Mouse (Mus musculus): ENCODE measurements at regions not wholly inside any gene's neighbourhood (a gene's known extent, or its start where the extent isn't known, plus 50 kb on each side); places are given as distances from the start of the nearest gene placed in this dataset.

DNA sequence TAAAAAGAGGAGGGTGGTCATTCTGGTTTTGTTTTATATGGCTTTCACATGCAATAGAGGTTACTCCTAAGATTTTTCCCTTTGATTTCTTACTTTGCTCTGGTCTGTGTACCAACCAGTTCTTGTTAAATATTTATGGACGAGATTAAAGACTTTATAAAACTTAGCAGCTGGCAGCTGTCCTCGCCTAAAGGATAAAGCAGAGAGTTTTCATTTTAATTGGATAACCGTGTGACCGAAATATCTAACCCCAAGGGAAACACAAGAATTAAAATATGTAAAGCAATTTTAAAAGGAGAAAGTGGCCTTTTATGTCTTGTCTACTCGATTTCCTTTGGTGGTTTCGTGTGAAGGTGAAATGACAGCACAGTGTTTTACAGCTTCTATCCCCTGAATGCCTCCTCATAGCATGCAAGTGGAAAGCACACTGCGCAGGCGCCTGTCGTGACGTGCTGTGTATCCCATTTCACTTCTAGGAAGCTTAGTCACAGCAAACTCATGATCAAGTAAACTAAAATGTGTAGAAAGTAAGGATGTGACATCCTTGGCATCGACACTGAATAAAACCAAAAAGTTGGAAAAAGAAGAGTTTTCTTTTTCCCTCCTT lies 167.4 kb upstream of the Ddx18 start:
- TF ChIP-seq CTCF (IDR thresholded peaks at IDR 0.05; ENCODE audit: low read depth) = no peak
- no peaks in the 10 kb centered on the region for H3K27me3 ChIP-seq (ENCODE audit: insufficient read depth, low read length)
- ATAC-seq (peak; percentile 32), DNase-seq (no peak)
- H3K36me3 ChIP-seq (ENCODE audit: insufficient read depth) = no peaks in the 10 kb centered on the region
- H3K4me1 ChIP-seq (ENCODE audit: insufficient read depth) = 0 out of 2 replicates have a peak, but pooled peaks cover 5% of the 10 kb centered on the region
- 59% methylated on average over 11 of the region's 11 CpGs for WGBS
- H3K9me3 ChIP-seq (ENCODE audit: low read length) = no peaks in the 10 kb centered on the region
- no peak overlapping the region for H3K4me2 ChIP-seq (ENCODE audit: low read depth)
- no peak overlapping the region for H3K9ac ChIP-seq
- H3K4me3 ChIP-seq (ENCODE audit: low read depth, low read length) = no peak overlapping the region
- no peak overlapping the region; the same call in 1 of the 2 replicates for H3K27ac ChIP-seq (ENCODE audit: low read depth, low read length)

DNA sequence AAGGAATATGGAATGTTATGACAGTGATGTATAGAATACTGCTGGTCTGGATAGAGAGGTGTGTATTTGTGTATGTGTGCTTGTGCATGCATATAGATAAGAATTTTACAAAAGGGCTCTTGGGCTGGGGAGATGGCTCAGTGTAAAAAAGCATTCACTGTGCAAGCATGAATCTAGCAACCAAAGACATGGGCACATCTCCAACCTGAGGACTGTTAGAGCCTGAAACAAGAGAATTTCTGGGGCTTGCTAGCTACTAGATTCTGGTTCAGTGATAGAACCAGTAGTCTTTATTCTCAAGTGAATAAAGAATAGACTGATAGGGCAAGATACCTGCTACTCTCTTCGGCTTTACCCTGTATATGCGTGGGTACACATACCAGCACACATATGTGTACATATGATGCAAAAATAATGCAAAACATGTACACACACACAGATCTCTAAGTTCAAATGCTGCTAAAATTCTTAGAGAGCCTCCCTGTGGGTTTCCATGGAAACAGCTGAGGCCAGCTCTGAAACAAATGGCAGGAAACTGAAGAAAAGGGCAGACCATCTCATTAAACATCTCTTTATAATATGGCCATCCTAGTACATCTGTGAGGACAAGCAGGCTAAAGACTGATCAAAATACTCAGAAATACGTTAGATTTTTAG lies 166.8 kb upstream of the Ddx18 start:
- no peak for TF ChIP-seq CTCF (IDR thresholded peaks at IDR 0.05; ENCODE audit: low read depth)
- Histone ChIP-seq H3K4me1 (ENCODE audit: insufficient read depth) (0 out of 2 replicates have a peak, but pooled peaks cover 5% of the 10 kb centered on the region), H3K27me3 (ENCODE audit: insufficient read depth, low read length) (no peaks in the 10 kb centered on the region), H3K9ac (no peak overlapping the region), H3K36me3 (ENCODE audit: insufficient read depth) (no peaks in the 10 kb centered on the region), H3K27ac (ENCODE audit: low read depth, low read length) (no peak overlapping the region; the same call in 1 of the 2 replicates), H3K9me3 (ENCODE audit: low read length) (no peaks in the 10 kb centered on the region), H3K4me3 (ENCODE audit: low read depth, low read length) (no peak overlapping the region), H3K4me2 (ENCODE audit: low read depth) (no peak overlapping the region)
- ATAC-seq (peak; percentile 65), DNase-seq (peak; percentile 34)
- 66% methylated on average over 3 of the region's 3 CpGs for WGBS

DNA sequence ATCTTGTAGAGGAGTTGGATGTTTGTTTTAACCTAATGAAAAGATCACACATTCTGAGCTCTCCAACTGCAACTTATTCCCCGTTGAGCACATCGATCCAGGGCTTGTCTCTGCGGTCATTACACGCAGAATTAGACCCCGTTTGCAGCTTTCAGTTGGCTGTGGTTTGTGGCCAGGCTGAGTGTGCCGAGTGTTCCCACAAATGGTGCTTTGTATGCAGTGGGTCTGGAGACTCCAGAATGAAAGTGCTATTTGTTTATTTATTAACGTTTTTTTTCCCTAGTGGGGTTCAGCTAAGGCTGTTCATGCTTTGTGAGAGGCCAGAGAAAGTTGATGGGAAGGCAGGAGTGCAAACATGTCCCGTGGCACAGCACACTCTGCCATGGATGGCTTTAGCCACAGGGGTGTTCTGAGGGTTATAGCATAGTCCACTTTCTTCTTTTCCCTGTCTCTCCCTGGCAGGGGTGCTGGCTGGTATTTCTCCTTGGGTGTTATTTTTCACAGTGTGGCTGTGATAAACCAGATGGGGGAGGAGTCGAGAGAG lies 141.6 kb upstream of the Ddx18 start:
- Histone ChIP-seq H3K27ac (ENCODE audit: low read depth, low read length) (no peak overlapping the region), H3K9ac (no peak overlapping the region), H3K4me3 (ENCODE audit: low read depth, low read length) (no peak overlapping the region), H3K4me1 (ENCODE audit: insufficient read depth) (no peaks in the 10 kb centered on the region), H3K27me3 (ENCODE audit: insufficient read depth, low read length) (no peaks in the 10 kb centered on the region), H3K4me2 (ENCODE audit: low read depth) (no peak overlapping the region), H3K9me3 (ENCODE audit: low read length) (no peaks in the 10 kb centered on the region), H3K36me3 (ENCODE audit: insufficient read depth) (no peaks in the 10 kb centered on the region)
- WGBS = 73% methylated on average over 9 of the region's 9 CpGs
- DNase-seq = no peak
- no peak for TF ChIP-seq CTCF (IDR thresholded peaks at IDR 0.05; ENCODE audit: low read depth)
- ATAC-seq = no peak

DNA sequence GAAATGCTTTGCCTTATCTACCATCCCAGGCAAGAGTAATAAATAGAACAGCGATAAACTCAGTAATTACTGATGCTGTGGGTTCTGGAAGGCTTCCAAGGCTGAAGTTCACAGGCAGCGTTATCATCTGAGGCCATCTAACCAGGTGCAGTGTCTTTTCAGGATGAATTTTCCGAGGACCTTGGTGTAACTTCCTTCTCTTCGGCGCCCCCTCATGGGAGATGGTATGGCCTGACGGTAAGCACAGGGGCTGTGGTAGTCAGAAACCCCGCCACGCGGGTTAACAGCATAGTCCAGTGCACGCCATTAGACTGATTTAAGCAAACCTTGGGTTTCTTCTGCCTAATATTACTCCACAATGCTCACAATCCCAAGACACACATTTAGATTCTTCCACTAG lies 140.5 kb upstream of the Ddx18 start:
- no peak for DNase-seq

DNA sequence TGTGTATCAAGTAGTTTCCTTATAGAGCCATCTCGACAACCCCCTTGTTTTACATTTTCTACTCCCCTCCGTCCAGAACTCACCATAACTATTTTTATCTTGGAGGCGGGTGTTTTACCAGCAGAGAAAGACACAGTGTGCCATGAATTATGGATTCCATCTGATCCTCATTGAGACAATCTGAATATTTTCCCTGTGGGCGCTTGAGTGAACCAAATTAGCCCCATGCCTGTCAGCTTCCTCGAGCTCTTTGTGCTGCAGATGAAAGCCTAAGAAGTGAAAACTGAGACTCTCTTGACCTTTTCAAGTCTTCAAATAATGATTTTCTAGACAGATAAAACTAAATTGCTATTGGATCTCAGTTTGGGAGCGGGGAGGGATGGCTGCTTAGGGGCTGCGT lies 134.0 kb upstream of the Ddx18 start:
- H3K4me1 ChIP-seq (ENCODE audit: insufficient read depth) = no peaks in the 10 kb centered on the region
- H3K9ac ChIP-seq = no peak overlapping the region
- no peaks in the 10 kb centered on the region for H3K9me3 ChIP-seq (ENCODE audit: low read length)
- no peaks in the 10 kb centered on the region for H3K36me3 ChIP-seq (ENCODE audit: insufficient read depth)
- ATAC-seq (peak; percentile 45; the same call in 1 of the 2 replicates), DNase-seq (no peak)
- no peak overlapping the region for H3K4me2 ChIP-seq (ENCODE audit: low read depth)
- H3K27me3 ChIP-seq (ENCODE audit: insufficient read depth, low read length) = no peaks in the 10 kb centered on the region
- WGBS = 42% methylated on average over 7 of the region's 7 CpGs
- TF ChIP-seq CTCF (IDR thresholded peaks at IDR 0.05; ENCODE audit: low read depth) = no peak
- H3K27ac ChIP-seq (ENCODE audit: low read depth, low read length) = no peak overlapping the region
- no peak overlapping the region for H3K4me3 ChIP-seq (ENCODE audit: low read depth, low read length)

More for the DNA sequence above, 140.5 kb upstream of the Ddx18 start:
- H3K36me3 ChIP-seq (ENCODE audit: insufficient read depth) = no peaks in the 10 kb centered on the region
- no peak overlapping the region for H3K9ac ChIP-seq
- H3K4me2 ChIP-seq (ENCODE audit: low read depth) = no peak overlapping the region
- no peaks in the 10 kb centered on the region for H3K9me3 ChIP-seq (ENCODE audit: low read length)
- H3K27ac ChIP-seq (ENCODE audit: low read depth, low read length) = no peak overlapping the region
- WGBS = 72% methylated on average over 10 of the region's 10 CpGs
- H3K4me3 ChIP-seq (ENCODE audit: low read depth, low read length) = no peak overlapping the region
- no peaks in the 10 kb centered on the region for H3K4me1 ChIP-seq (ENCODE audit: insufficient read depth)
- no peak for TF ChIP-seq CTCF (IDR thresholded peaks at IDR 0.05; ENCODE audit: low read depth)
- ATAC-seq = no peak
- no peaks in the 10 kb centered on the region for H3K27me3 ChIP-seq (ENCODE audit: insufficient read depth, low read length)

DNA sequence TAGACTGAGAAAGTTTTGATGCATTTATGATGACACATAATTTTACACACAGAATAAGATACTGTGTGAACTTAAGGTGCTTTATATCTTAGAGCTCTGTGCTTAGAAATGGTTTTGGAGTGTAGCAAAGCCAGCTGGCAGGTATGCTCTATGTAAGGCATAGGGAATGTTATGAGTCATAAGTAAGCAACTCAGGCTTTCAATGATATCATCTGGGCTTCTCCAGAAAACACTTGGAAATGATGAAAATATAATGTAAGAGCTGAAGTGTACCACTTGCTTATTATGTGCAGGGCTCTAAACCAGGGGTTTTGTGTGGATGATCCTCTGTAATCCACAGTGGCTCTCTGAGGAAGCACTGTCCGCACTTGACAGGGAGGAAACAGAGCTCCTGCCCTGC lies 86.1 kb upstream of the Ddx18 start:
- Histone ChIP-seq H3K4me2 (ENCODE audit: low read depth) (no peak overlapping the region), H3K9me3 (ENCODE audit: low read length) (no peaks in the 10 kb centered on the region), H3K4me1 (ENCODE audit: insufficient read depth) (no peaks in the 10 kb centered on the region), H3K4me3 (ENCODE audit: low read depth, low read length) (no peak overlapping the region), H3K36me3 (ENCODE audit: insufficient read depth) (no peaks in the 10 kb centered on the region), H3K9ac (no peak overlapping the region), H3K27me3 (ENCODE audit: insufficient read depth, low read length) (no peaks in the 10 kb centered on the region), H3K27ac (ENCODE audit: low read depth, low read length) (no peak overlapping the region)
- ATAC-seq = no peak; the same call in 1 of the 2 replicates
- no peak for DNase-seq
- TF ChIP-seq CTCF (IDR thresholded peaks at IDR 0.05; ENCODE audit: low read depth) = no peak
- WGBS = 75% methylated on average over 1 of the region's 1 CpGs

DNA sequence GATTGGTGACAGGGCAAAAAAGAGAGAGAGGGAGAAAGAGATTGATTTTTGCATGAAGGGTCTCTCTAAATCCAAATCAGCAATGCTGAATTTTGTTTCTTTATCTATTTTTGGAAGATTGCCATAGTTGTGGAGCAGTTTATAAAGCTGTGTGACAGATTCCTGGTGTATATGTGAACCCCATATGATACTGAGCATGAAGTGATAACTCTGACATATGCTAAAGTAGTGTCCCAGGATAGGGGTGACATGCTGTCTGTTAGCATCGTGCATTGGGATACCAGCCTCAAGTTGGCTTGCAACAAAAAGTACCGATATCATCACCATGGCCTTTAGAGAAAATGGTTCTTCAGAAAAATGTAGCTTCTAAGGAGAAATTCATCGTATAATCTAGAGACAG lies 82.3 kb upstream of the Ddx18 start:
- TF ChIP-seq CTCF (IDR thresholded peaks at IDR 0.05; ENCODE audit: low read depth) = no peak
- Histone ChIP-seq H3K27ac (ENCODE audit: low read depth, low read length) (no peak overlapping the region), H3K36me3 (ENCODE audit: insufficient read depth) (no peaks in the 10 kb centered on the region), H3K9me3 (ENCODE audit: low read length) (no peaks in the 10 kb centered on the region), H3K4me2 (ENCODE audit: low read depth) (no peak overlapping the region), H3K9ac (no peak overlapping the region), H3K4me3 (ENCODE audit: low read depth, low read length) (no peak overlapping the region), H3K27me3 (ENCODE audit: insufficient read depth, low read length) (no peaks in the 10 kb centered on the region), H3K4me1 (ENCODE audit: insufficient read depth) (no peaks in the 10 kb centered on the region)
- DNase-seq = no peak
- ATAC-seq = peak; percentile 77
- 79% methylated on average over 3 of the region's 3 CpGs for WGBS

Measured in forebrain, postnatal 0 days (tissue).